Mouse (Mus musculus) lung, postnatal 0 days (tissue): Measurements from ENCODE around the gene Rpn1. TPM values are rescaled to one million over a fixed set of nuclear protein-coding genes. Genes with fewer than 3 reads are reported as not detected.
"Not testable (repeated sequence)": the region's sequence is repeated elsewhere in the genome, so short reads cannot be mapped to it uniquely, and the experiment has no call there.

Experiments used
- ATAC-seq: fragments of 200-750 bp; cut with Nextera tagmentation; 2 replicates; pipeline ENCODE4 v1.8.0; 2017; ENCODE audit warnings: moderate library complexity
- DNase-seq: peaks from one replicate; pipeline ENCODE4 v3.0.0-alpha.2; 2016; ENCODE audit warnings: low spot score
- H3K27ac ChIP-seq: fragments of 300-500 bp; sonication (generic); 2 replicates; pipeline ENCODE4 v1.5.1; 2014; ENCODE audit warnings: antibody characterized with exemption, mild to moderate bottlenecking, low read length, mixed read lengths
- H3K27me3 ChIP-seq: fragments of 300-500 bp; sonication (generic); replicated peaks from 2 replicates; pipeline ENCODE4 v1.6.1; 2014; ENCODE audit warnings: low read length, mixed read lengths; ENCODE audit not compliant: insufficient read depth
- H3K36me3 ChIP-seq: fragments of 300-500 bp; sonication (generic); 2 replicates; pipeline ENCODE4 v1.6.1; 2014; ENCODE audit warnings: low read length, mixed read lengths; ENCODE audit not compliant: insufficient read depth
- H3K4me1 ChIP-seq: fragments of 300-500 bp; sonication (generic); 2 replicates; pipeline ENCODE4 v1.6.1; 2014; ENCODE audit warnings: antibody characterized with exemption, low read depth, low read length, mixed read lengths; ENCODE audit not compliant: insufficient read depth
- H3K4me2 ChIP-seq: fragments of 300-500 bp; sonication (generic); replicated peaks from 2 replicates; pipeline ENCODE4 v1.6.1; 2014; ENCODE audit warnings: low read depth, mild to moderate bottlenecking, low read length, moderate library complexity, mixed read lengths
- H3K4me3 ChIP-seq: fragments of 300-500 bp; sonication (generic); 2 replicates; pipeline ENCODE4 v1.5.1; 2014; ENCODE audit warnings: low read depth, low read length
- H3K9ac ChIP-seq: fragments of 300-500 bp; sonication (generic); replicated peaks from 2 replicates; pipeline ENCODE4 v1.6.1; 2014; ENCODE audit warnings: low read depth, mild to moderate bottlenecking
- H3K9me3 ChIP-seq: fragments of 300-500 bp; sonication (generic); 2 replicates; pipeline ENCODE4 v1.6.1; 2016; ENCODE audit warnings: low read length, mixed read lengths
- CTCF ChIP-seq: IDR thresholded peaks from 2 replicates; pipeline ENCODE4 v1.5.1; 2016; ENCODE audit warnings: antibody characterized with exemption, mild to moderate bottlenecking
- EP300 ChIP-seq: IDR thresholded peaks from 2 replicates; pipeline ENCODE4 v1.6.1; 2016; ENCODE audit warnings: antibody characterized with exemption, mild to moderate bottlenecking, control low read depth
- WGBS: fragments of 180-500 bp; shearing (Covaris S2); extraction: QIAGEN DNeasy Blood & Tissue Kit; methylation state at CpG from one replicate; pipeline ENCODE4 v1.1.7; 2014; 5-methylcytosine and 5-hydroxymethylcytosine counted together
- polyA plus RNA-seq: library from polyadenylated mRNA; unstranded; fragments of >200 nt; fragmentation: Nextera tagmentation; extraction: Ambion mirVana; gene quantifications from 2 replicates; pipeline ENCODE4 v1.2.1, GENCODE M21; 2015

Gene Rpn1
- polyA plus RNA-seq, 1 experiment from 2014 or later = 209 TPM

- 46% methylated on average over 11 of the region's 11 CpGs for WGBS
- ATAC-seq (peak; percentile 47), DNase-seq (peak; percentile 40)
- Histone ChIP-seq H3K4me3 (no peak overlapping the region), H3K27ac (no peak overlapping the region), H3K4me2 (no peak overlapping the region), H3K36me3 (no peaks in the 10 kb centered on the region), H3K27me3 (no peaks in the 10 kb centered on the region), H3K9me3 (no peaks in the 10 kb centered on the region), H3K9ac (no peak overlapping the region), H3K4me1 (0 out of 2 replicates have a peak, but pooled peaks cover 5% of the 10 kb centered on the region)
- TF ChIP-seq CTCF (peak; percentile 74), EP300 (no peak)
Observed at GRCm38 (mm10) chr6:88123150-88123857, 39.0 kb downstream of the Rpn1 start.

GRCm38 (mm10) chr6:88123858-88124261, 39.6 kb downstream of the Rpn1 start:
- H3K9me3 ChIP-seq = no peaks in the 10 kb centered on the region
- H3K4me3 ChIP-seq = no peak overlapping the region
- no peak overlapping the region for H3K4me2 ChIP-seq
- H3K4me1 ChIP-seq = 0 out of 2 replicates have a peak, but pooled peaks cover 5% of the 10 kb centered on the region
- no peak overlapping the region for H3K9ac ChIP-seq
- DNase-seq (peak; percentile 91), ATAC-seq (peak; percentile 90)
- WGBS = 2% methylated on average over 9 of the region's 9 CpGs
- H3K36me3 ChIP-seq = no peaks in the 10 kb centered on the region
- no peaks in the 10 kb centered on the region for H3K27me3 ChIP-seq
- TF ChIP-seq CTCF (peak; percentile 82), EP300 (no peak)
- no peak overlapping the region for H3K27ac ChIP-seq

GRCm38 (mm10) chr6:88124551-88124950, 40.3 kb downstream of the Rpn1 start:
- Histone ChIP-seq H3K9ac (no peak overlapping the region), H3K36me3 (no peaks in the 10 kb centered on the region), H3K27ac (no peak overlapping the region), H3K4me3 (no peak overlapping the region), H3K9me3 (no peaks in the 10 kb centered on the region), H3K27me3 (no peaks in the 10 kb centered on the region), H3K4me1 (0 out of 2 replicates have a peak, but pooled peaks cover 5% of the 10 kb centered on the region), H3K4me2 (no peak overlapping the region)
- TF ChIP-seq EP300 (0 out of 2 replicates have a peak, but pooled peaks have one; percentile 6), CTCF (no peak)
- 47% methylated on average over 4 of the region's 4 CpGs for WGBS
- peak; percentile 47 for DNase-seq
- peak; percentile 57 for ATAC-seq

GRCm38 (mm10) chr6:88125815-88126214, 41.5 kb downstream of the Rpn1 start:
- DNase-seq = peak; percentile 75
- H3K4me2 ChIP-seq, H3K4me3 ChIP-seq, H3K4me1 ChIP-seq, H3K9me3 ChIP-seq, H3K36me3 ChIP-seq, H3K27ac ChIP-seq, H3K9ac ChIP-seq, H3K27me3 ChIP-seq: not testable (repeated sequence)
- 69% methylated on average over 10 of the region's 10 CpGs for WGBS
- ATAC-seq = peak; percentile 51
- peak; percentile 52 for TF ChIP-seq EP300

GRCm38 (mm10) chr6:88131521-88131920, 47.2 kb downstream of the Rpn1 start:
- ATAC-seq (no peak), DNase-seq (no peak)
- no peaks in the 10 kb centered on the region for H3K9me3 ChIP-seq
- no peak overlapping the region for H3K4me3 ChIP-seq
- no peak for TF ChIP-seq CTCF
- no peak for TF ChIP-seq EP300
- H3K36me3 ChIP-seq = no peaks in the 10 kb centered on the region
- H3K4me2 ChIP-seq = no peak overlapping the region
- no peak overlapping the region for H3K9ac ChIP-seq
- no peak overlapping the region for H3K27ac ChIP-seq
- 23% methylated on average over 5 of the region's 5 CpGs for WGBS
- no peaks in the 10 kb centered on the region for H3K27me3 ChIP-seq
- H3K4me1 ChIP-seq = peaks cover 11% of the 10 kb centered on the region

GRCm38 (mm10) chr6:88132051-88132450, 47.8 kb downstream of the Rpn1 start:
- Histone ChIP-seq H3K4me1 (peaks cover 13% of the 10 kb centered on the region), H3K27ac (no peak overlapping the region), H3K4me2 (no peak overlapping the region), H3K4me3 (no peak overlapping the region), H3K36me3 (no peaks in the 10 kb centered on the region), H3K27me3 (no peaks in the 10 kb centered on the region), H3K9me3 (no peaks in the 10 kb centered on the region), H3K9ac (no peak overlapping the region)
- ATAC-seq (no peak), DNase-seq (no peak)
- TF ChIP-seq EP300 = no peak
- no peak for TF ChIP-seq CTCF
- 7% methylated on average over 17 of the region's 17 CpGs for WGBS
